Mouse (Mus musculus) kidney, adult 18-20 months (tissue): Measurements from ENCODE around the gene Lrwd1.

Source experiments
- DNase-seq: peaks from one replicate; pipeline ENCODE4 v3.0.0; 2021

Gene Lrwd1

GRCm38 (mm10) chr5:136088821-136089575 lies 46.9 kb downstream of the Lrwd1 start:
- DNase-seq: no peak

DNA sequence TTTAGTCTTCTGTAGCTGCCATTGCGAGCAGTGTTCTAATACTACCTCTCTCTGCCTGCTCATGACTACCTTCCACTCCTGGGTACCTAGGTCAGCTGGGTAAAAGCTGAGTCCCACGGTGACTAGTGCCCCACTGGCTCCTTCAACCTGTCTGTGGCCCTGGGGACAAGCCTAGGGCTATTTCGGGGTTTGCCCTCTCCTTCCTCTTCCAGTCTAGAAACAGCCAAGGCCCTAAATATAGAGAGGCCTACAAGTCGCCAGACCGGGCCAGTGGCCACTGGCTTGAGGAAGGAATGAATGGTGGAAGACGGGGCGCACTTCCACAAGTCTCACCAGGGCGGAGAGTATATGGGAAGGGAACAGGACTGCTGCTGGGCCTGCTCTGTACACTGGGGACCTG lies 49.6 kb downstream of the Lrwd1 start:
- DNase-seq: no peak

- peak; percentile 13 for DNase-seq
Observed at GRCm38 (mm10) chr5:136084891-136085651, 50.8 kb downstream of the Lrwd1 start.

DNA sequence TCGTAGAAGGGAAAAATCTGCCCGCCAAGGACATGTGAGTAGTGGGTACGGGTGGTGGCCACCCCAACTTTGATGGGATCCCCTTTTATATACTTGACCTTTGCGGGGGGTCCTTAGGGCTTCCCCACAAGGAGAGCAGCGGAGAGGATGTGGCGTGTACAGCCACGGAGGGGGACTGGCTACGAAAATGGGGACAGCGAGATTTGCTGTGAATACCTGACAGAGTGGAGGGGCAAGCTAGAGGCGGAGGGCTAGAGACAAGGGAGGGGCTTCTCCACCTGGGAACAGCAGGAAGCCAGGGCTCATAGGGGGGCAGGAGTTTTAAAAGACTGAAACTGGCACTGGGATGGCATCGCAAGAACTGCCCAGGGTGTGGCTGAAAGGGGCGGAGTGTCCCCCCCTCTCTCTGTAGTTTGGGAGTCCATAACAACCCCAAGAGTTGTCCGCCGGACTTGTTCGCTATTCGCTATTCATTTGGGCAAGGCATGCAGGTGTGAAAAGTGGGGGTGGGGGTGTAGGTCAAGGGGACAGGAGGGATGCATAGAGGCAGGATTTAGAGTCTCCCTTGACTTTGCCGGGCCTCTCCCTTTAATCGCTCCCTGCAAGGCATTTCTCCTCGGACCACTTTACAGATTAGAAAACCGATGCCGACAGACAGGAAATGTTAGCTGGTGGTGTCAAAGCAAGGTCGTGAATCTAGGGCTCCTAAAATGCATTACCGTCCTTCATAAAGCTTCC lies 51.6 kb downstream of the Lrwd1 start:
- DNase-seq: no peak

- peak; percentile 94 for DNase-seq
Observed at GRCm38 (mm10) chr5:136083669-136084107, 52.2 kb downstream of the Lrwd1 start, which contains the start of gene Rasa4. Gene Rasa4, plus strand, starts transcription at chr5:136083916.

GRCm38 (mm10) chr5:136082345-136082744 lies 53.5 kb downstream of the Lrwd1 start:
- no peak for DNase-seq

DNA sequence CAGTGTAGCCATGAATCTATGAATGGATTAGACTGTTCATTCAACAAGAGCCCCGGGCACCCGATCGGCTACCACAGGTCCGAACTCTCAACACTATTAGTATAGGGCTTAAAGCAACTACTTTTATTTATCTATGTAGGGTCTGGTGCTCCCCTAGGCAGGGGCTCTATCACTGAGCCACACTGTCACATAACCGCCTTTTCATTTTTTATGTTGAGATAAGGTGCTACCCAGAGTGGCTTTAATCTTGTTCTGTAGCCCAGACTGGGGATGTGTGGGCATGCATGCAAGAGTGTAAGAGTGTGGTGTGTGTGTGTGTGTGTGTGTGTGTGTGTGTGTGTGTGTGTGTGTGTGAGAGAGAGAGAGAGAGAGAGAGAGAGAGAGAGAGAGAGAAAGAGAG lies 57.7 kb downstream of the Lrwd1 start:
- DNase-seq: no peak

GRCm38 (mm10) chr5:136077001-136077550 lies 58.8 kb downstream of the Lrwd1 start:
- DNase-seq: peak; percentile 18

DNA sequence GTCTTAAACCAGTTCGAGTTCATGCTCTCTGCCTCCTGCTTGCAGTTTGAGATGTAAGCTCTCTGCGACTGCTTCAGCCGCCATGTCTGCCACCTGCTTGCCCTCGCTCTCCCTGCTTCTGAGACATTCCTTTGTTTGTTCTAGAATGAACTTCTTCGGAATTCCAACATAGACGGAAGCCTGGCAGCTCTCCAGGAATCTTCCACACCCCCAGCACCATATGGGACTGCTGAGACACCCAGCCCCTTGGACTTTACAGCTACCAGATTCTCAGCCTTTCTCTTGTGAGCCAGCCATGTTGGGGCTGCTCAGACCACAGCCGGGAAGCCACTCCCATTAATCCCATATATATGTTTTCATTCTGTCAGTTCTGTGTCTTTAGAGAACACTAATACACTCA lies 59.6 kb downstream of the Lrwd1 start:
- DNase-seq: no peak

- no peak for DNase-seq
Observed at GRCm38 (mm10) chr5:136075076-136075475, 60.8 kb downstream of the Lrwd1 start.

- DNase-seq: no peak
Observed at GRCm38 (mm10) chr5:136073526-136073925, 62.3 kb downstream of the Lrwd1 start.

DNA sequence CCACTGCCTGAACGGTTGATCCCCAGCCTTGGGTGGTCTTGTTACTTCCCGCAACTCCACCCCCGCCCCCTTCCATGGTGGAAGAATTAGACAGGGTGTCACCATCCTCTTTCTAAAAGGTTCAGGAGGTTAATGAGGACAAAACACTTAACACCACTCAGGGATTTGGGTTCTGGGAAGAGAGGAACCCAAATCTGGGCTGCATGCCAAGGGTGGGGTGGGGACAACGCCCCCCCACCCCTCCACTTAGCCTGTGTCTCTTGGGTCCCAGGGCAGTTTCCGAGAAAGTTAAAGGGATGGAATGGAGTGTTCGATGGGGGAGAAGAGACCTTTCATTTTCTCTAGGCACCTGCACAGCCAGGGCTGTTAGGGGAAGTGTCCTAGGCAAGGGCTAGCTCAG lies 62.8 kb downstream of the Lrwd1 start:
- DNase-seq: no peak
